Mouse (Mus musculus): ENCODE results near the gene Olfr350.

The Olfr350 gene

GRCm38 (mm10) chr2:36846010-36846409 lies at the start of gene Olfr350:
Gene Olfr350, plus strand, starts transcription at chr2:36846310.
- in situ Hi-C loops (cut with MboI; ENCODE audit: low sequenced_read_pairs): no loop called here

- in situ Hi-C loops (cut with MboI; ENCODE audit: low sequenced_read_pairs): no loop called here
Observed at GRCm38 (mm10) chr2:36816932-36817331, 29.2 kb upstream of the Olfr350 start, which contains the start of gene Olfr3. Gene Olfr3, minus strand, starts transcription at chr2:36817032.

GRCm38 (mm10) chr2:36862560-36862959 lies 16.4 kb downstream of the Olfr350 start, which contains the start of gene Olfr351:
Gene Olfr351, minus strand, starts transcription at chr2:36862660.
- in situ Hi-C loops (cut with MboI; ENCODE audit: low sequenced_read_pairs): no loop called here

- in situ Hi-C loops (cut with MboI; ENCODE audit: low sequenced_read_pairs): no loop called here
Observed at GRCm38 (mm10) chr2:36868160-36868559, 22.1 kb downstream of the Olfr350 start, which contains the start of gene Olfr352. Gene Olfr352, plus strand, starts transcription at chr2:36868460.

GRCm38 (mm10) chr2:36892836-36893235 lies 46.7 kb downstream of the Olfr350 start, which contains the start of gene Olfr353:
Gene Olfr353, minus strand, starts transcription at chr2:36892936.
- in situ Hi-C loops (cut with MboI; ENCODE audit: low sequenced_read_pairs): no loop called here

GRCm38 (mm10) chr2:36897114-36897513 lies 51.0 kb downstream of the Olfr350 start:
- in situ Hi-C loops (cut with MboI; ENCODE audit: low sequenced_read_pairs): no loop called here
